In genomic region chr5:64503514-64503913, GRCm38 (mm10) we compare ENCODE assay signal across 9 mouse cellular contexts.
DNase-seq lines count a peak whose midpoint lies in the region; ATAC-seq lines count a peak whose summit lies in the region.
"Had no signal": no experiment of that assay in that cellular context is flagged by ENCODE, and none has a peak within 500 bp of the region (broad histone marks: within the 10 kb centered on the region; RNA-seq: fewer than 3 reads in every experiment).

No protein-coding gene starts in this region.

- H3K9ac ChIP-seq in hindbrain, embryonic 12.5 days: no peak overlapping the region
- H3K9ac ChIP-seq in hindbrain, embryonic 11.5 days (ENCODE audit: low read depth, low read length): no peak overlapping the region
- H3K9ac ChIP-seq in kidney, embryonic 16.5 days (replicated peaks; ENCODE audit: low read length): no peak overlapping the region
- H3K9ac ChIP-seq: neural tube, embryonic 12.5 days had no signal

- no peaks in the 10 kb centered on the region for H3K79me2 ChIP-seq in macrophage (ENCODE audit: inconsistent target)

- no peak for ATAC-seq in hindbrain, embryonic 12.5 days (ENCODE audit: low FRiP score)
- no peak for ATAC-seq in hindbrain, embryonic 11.5 days (ENCODE audit: low FRiP score)
- ATAC-seq in kidney, embryonic 16.5 days (ENCODE audit: low FRiP score, low TSS enrichment): no peak

- peak overlapping the region; percentile 30; the same call in 1 of the 2 replicates for H3K27ac ChIP-seq in hindbrain, embryonic 12.5 days
- H3K27ac ChIP-seq in hindbrain, embryonic 11.5 days (ENCODE audit: low read depth, low read length): no peak overlapping the region
- 0 out of 2 replicates have a peak overlapping the region, but pooled peaks have one; percentile 2 for H3K27ac ChIP-seq in kidney, embryonic 16.5 days (ENCODE audit: low read length)
- H3K27ac ChIP-seq in macrophage: peak overlapping the region; percentile 45
- H3K27ac ChIP-seq: neural tube, embryonic 12.5 days had no signal

- WGBS in hindbrain, embryonic 12.5 days: 43% methylated on average over 4 of the region's 4 CpGs
- 52% methylated on average over 4 of the region's 4 CpGs for WGBS in hindbrain, embryonic 11.5 days
- WGBS in kidney, embryonic 16.5 days: 30% methylated on average over 4 of the region's 4 CpGs
- 38% methylated on average over 4 of the region's 4 CpGs for WGBS in macrophage (ENCODE audit: missing documents)

- H3K9me3 ChIP-seq in hindbrain, embryonic 12.5 days (replicated peaks): no peaks in the 10 kb centered on the region
- H3K9me3 ChIP-seq in hindbrain, embryonic 11.5 days (ENCODE audit: control insufficient read depth, low read length): no peaks in the 10 kb centered on the region
- no peaks in the 10 kb centered on the region for H3K9me3 ChIP-seq in kidney, embryonic 16.5 days (ENCODE audit: low read length)
- H3K9me3 ChIP-seq: neural tube, embryonic 12.5 days had no signal

- H3K27me3 ChIP-seq in hindbrain, embryonic 12.5 days: no peaks in the 10 kb centered on the region
- no peaks in the 10 kb centered on the region for H3K27me3 ChIP-seq in hindbrain, embryonic 11.5 days (ENCODE audit: control insufficient read depth, insufficient read depth, low read length)
- no peaks in the 10 kb centered on the region for H3K27me3 ChIP-seq in kidney, embryonic 16.5 days (ENCODE audit: insufficient read depth, low read length)
- H3K27me3 ChIP-seq: neural tube, embryonic 12.5 days had no signal

- no peak for DNase-seq in hindbrain, embryonic 11.5 days (ENCODE audit: low spot score)
- peak; percentile 60 for DNase-seq in urinary bladder, postnatal 14 days (ENCODE audit: low spot score)
- no peak for DNase-seq in urinary bladder, postnatal 10 days (ENCODE audit: low spot score)
- peak; percentile 81 to 88 for DNase-seq in heart, adult 18-20 months
- DNase-seq in thymus, postnatal 10 days (ENCODE audit: low spot score in 2 of 2): no peak

- no peak overlapping the region for H3K4me3 ChIP-seq in hindbrain, embryonic 12.5 days
- H3K4me3 ChIP-seq in hindbrain, embryonic 11.5 days (ENCODE audit: low read depth, low read length): no peak overlapping the region
- H3K4me3 ChIP-seq in kidney, embryonic 16.5 days (ENCODE audit: low read length): no peak overlapping the region
- H3K4me3 ChIP-seq in macrophage (ENCODE audit: inconsistent target): no peak overlapping the region
- H3K4me3 ChIP-seq: neural tube, embryonic 12.5 days had no signal

- H3K36me3 ChIP-seq in hindbrain, embryonic 12.5 days: no peaks in the 10 kb centered on the region
- H3K36me3 ChIP-seq in hindbrain, embryonic 11.5 days (ENCODE audit: control insufficient read depth, insufficient read depth, low read length): no peaks in the 10 kb centered on the region
- H3K36me3 ChIP-seq in kidney, embryonic 16.5 days (ENCODE audit: insufficient read depth, low read length): no peaks in the 10 kb centered on the region
- no peaks in the 10 kb centered on the region for H3K36me3 ChIP-seq in macrophage (ENCODE audit: inconsistent target)
- H3K36me3 ChIP-seq: neural tube, embryonic 12.5 days had no signal

- no peak overlapping the region for H3K4me2 ChIP-seq in hindbrain, embryonic 12.5 days (replicated peaks)
- no peak overlapping the region for H3K4me2 ChIP-seq in hindbrain, embryonic 11.5 days (replicated peaks; ENCODE audit: low read depth, low read length)
- no peak overlapping the region for H3K4me2 ChIP-seq in kidney, embryonic 16.5 days (replicated peaks; ENCODE audit: low read depth, low read length)
- H3K4me2 ChIP-seq: neural tube, embryonic 12.5 days had no signal

- peaks cover 23% of the 10 kb centered on the region for H3K4me1 ChIP-seq in hindbrain, embryonic 12.5 days
- H3K4me1 ChIP-seq in hindbrain, embryonic 11.5 days (replicated peaks; ENCODE audit: control insufficient read depth, insufficient read depth, low read length): no peaks in the 10 kb centered on the region; the same call in 1 of the 2 replicates
- peaks cover 42% of the 10 kb centered on the region for H3K4me1 ChIP-seq in kidney, embryonic 16.5 days (ENCODE audit: insufficient read depth, low read length)

Comparison
In these comparisons a context has a peak if more than half of its experiments do, and no peak if none do; other contexts are left out.
1. DNase-seq: peak in urinary bladder, postnatal 14 days (single experiment) and heart, adult 18-20 months (2 of 2); none in hindbrain, embryonic 11.5 days (single experiment), urinary bladder, postnatal 10 days (single experiment) and thymus, postnatal 10 days (0 of 2).